Mouse (Mus musculus) CD4-positive, CD25-positive, alpha-beta regulatory T cell, adult 9 weeks (primary cell): ENCODE results near the gene Cep170b. TPM values are rescaled to one million over a fixed set of nuclear protein-coding genes. Genes with fewer than 3 reads are reported as not detected.

Experiments
- polyA plus RNA-seq: library from polyadenylated mRNA; unstranded; fragments of 100-300 nt; shearing (Covaris generic); gene quantifications from one replicate; pipeline ENCODE4 v1.2.1, GENCODE M21; 2017

Cep170b gene
- polyA plus RNA-seq: 2.7 TPM

DNA sequence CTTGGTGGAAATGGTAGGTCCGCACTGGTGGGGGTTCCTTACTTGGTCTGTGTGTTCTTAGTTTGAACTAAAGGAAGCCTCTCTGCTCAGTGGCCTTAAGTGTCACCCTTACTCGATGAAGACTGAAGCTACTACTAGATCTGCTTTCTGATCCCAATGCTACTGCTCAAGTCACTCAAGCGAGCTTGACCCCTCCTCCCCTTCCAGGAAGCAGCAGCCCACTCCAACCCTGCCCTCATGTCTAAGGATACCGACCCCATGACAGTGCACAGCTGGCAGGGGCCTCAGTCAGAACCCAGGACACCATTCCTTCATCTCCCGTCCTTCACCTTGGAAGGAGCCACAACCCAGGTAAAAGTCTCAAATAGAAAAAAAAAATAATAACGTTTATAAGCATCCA is at the start of gene Cep170b:
Cep170b (plus strand) TSS at position 240 of the 400 bp plus-strand sequence.

GRCm38 (mm10) chr12:112674132-112675011 is 45.9 kb upstream of the Cep170b start, which contains the start of gene Akt1:
Gene Akt1, minus strand, starts transcription at chr12:112674884.

GRCm38 (mm10) chr12:112678555-112679026 is 41.7 kb upstream of the Cep170b start, which contains the start of gene Zbtb42:
Gene Zbtb42, plus strand, starts transcription at chr12:112678828.

GRCm38 (mm10) chr12:112760154-112760926 is 40.1 kb downstream of the Cep170b start, which contains the start of gene Pld4:
Gene Pld4, plus strand, starts transcription at chr12:112760655.

Other genes starting within 250 kb of the Cep170b start
- not detected for gene A530016L24Rik, start 231.0 kb upstream of the Cep170b start, polyA plus RNA-seq
- not detected for gene Tmem179, start 203.7 kb upstream of the Cep170b start, polyA plus RNA-seq
- gene Inf2, start 131.7 kb upstream of the Cep170b start, polyA plus RNA-seq: 14.0 TPM
- 2.9 TPM for gene Adssl1, start 100.4 kb upstream of the Cep170b start, polyA plus RNA-seq
- gene Siva1, start 75.8 kb upstream of the Cep170b start, polyA plus RNA-seq: 43.4 TPM
- gene Akt1, start 45.6 kb upstream of the Cep170b start, polyA plus RNA-seq: 7.5 TPM
- gene Zbtb42, start 41.6 kb upstream of the Cep170b start, polyA plus RNA-seq: 1.3 TPM
- 2.5 TPM for gene Pld4, start 40.2 kb downstream of the Cep170b start, polyA plus RNA-seq
- not detected for gene Ahnak2, start 82.2 kb downstream of the Cep170b start, polyA plus RNA-seq
- not detected for gene Clba1, start 88.5 kb downstream of the Cep170b start, polyA plus RNA-seq
- gene Cdca4, start 109.0 kb downstream of the Cep170b start, polyA plus RNA-seq: 94.4 TPM
- gene Gpr132, start 147.8 kb downstream of the Cep170b start, polyA plus RNA-seq: 45.1 TPM
- 3.5 TPM for gene Jag2, start 209.3 kb downstream of the Cep170b start, polyA plus RNA-seq
- 66.8 TPM for gene Nudt14, start 221.7 kb downstream of the Cep170b start, polyA plus RNA-seq